Mouse (Mus musculus) forebrain, embryonic 10.5 days (tissue): ENCODE data around the gene Upp2. TPM values are rescaled to one million over a fixed set of nuclear protein-coding genes. Genes with fewer than 3 reads are reported as not detected.

Experiments used
- DNase-seq: peaks from one replicate; pipeline ENCODE4 v3.0.0-alpha.2; 2017; ENCODE audit warnings: low spot score; ENCODE audit errors: extremely low spot score
- H3K27ac ChIP-seq: fragments of 300-500 bp; sonication (generic); 2 replicates; pipeline ENCODE4 v1.5.1; 2016; ENCODE audit warnings: mild to moderate bottlenecking
- H3K27me3 ChIP-seq: fragments of 300-500 bp; sonication (generic); 2 replicates; pipeline ENCODE4 v1.6.1; 2016; ENCODE audit warnings: mild to moderate bottlenecking; ENCODE audit not compliant: poor library complexity, severe bottlenecking
- H3K36me3 ChIP-seq: fragments of 300-500 bp; sonication (generic); replicated peaks from 2 replicates; pipeline ENCODE4 v1.6.1; 2016; ENCODE audit warnings: mild to moderate bottlenecking, moderate library complexity
- H3K4me1 ChIP-seq: fragments of 300-500 bp; sonication (generic); 2 replicates; pipeline ENCODE4 v1.6.1; 2016
- H3K4me3 ChIP-seq: fragments of 300-500 bp; sonication (generic); 2 replicates; pipeline ENCODE4 v1.5.1; 2016; ENCODE audit warnings: mild to moderate bottlenecking, moderate library complexity
- H3K9me3 ChIP-seq: fragments of 300-500 bp; sonication (generic); 2 replicates; pipeline ENCODE4 v1.6.1; 2016; ENCODE audit warnings: mild to moderate bottlenecking, moderate library complexity
- WGBS: fragments of 180-500 bp; shearing (Covaris S2); methylation state at CpG from one replicate; pipeline ENCODE4 v1.1.7; 2016; 5-methylcytosine and 5-hydroxymethylcytosine counted together
- polyA plus RNA-seq: library from polyadenylated mRNA; unstranded; fragments of >200 nt; fragmentation: Nextera tagmentation; extraction: Ambion mirVana; gene quantifications from 2 replicates; pipeline ENCODE4 v1.2.1, GENCODE M21; 2016

Gene Upp2
- polyA plus RNA-seq, 1 experiment from 2014 or later, result 3.9 TPM

GRCm38 (mm10) chr2:58703646-58704045 lies 136.5 kb downstream of the Upp2 start:
- Histone ChIP-seq H3K4me1 (peaks cover 13% of the 10 kb centered on the region; the same call in 1 of the 2 replicates), H3K27me3 (no peaks in the 10 kb centered on the region), H3K9me3 (no peaks in the 10 kb centered on the region), H3K27ac (no peak overlapping the region), H3K4me3 (no peak overlapping the region), H3K36me3 (no peaks in the 10 kb centered on the region)
- WGBS, result 89% methylated on average over 6 of the region's 6 CpGs
- DNase-seq, result no peak

GRCm38 (mm10) chr2:58704576-58704975 lies 137.5 kb downstream of the Upp2 start:
- Histone ChIP-seq H3K27me3 (no peaks in the 10 kb centered on the region), H3K36me3 (no peaks in the 10 kb centered on the region), H3K4me3 (no peak overlapping the region), H3K4me1 (peaks cover 13% of the 10 kb centered on the region; the same call in 1 of the 2 replicates), H3K27ac (no peak overlapping the region), H3K9me3 (no peaks in the 10 kb centered on the region)
- 95% methylated on average over 3 of the region's 3 CpGs for WGBS
- DNase-seq, result no peak

GRCm38 (mm10) chr2:58707676-58708075 lies 140.6 kb downstream of the Upp2 start:
- WGBS, result 85% methylated on average over 3 of the region's 3 CpGs
- H3K36me3 ChIP-seq, result no peaks in the 10 kb centered on the region
- no peak for DNase-seq

GRCm38 (mm10) chr2:58710234-58710633 lies 143.1 kb downstream of the Upp2 start:
- peaks cover 5% of the 10 kb centered on the region; the same call in 1 of the 2 replicates for H3K4me1 ChIP-seq
- no peaks in the 10 kb centered on the region for H3K9me3 ChIP-seq
- no peak overlapping the region for H3K4me3 ChIP-seq
- no peak for DNase-seq
- no peaks in the 10 kb centered on the region for H3K27me3 ChIP-seq
- WGBS, result 88% methylated on average over 5 of the region's 5 CpGs
- H3K27ac ChIP-seq, result no peak overlapping the region
- H3K36me3 ChIP-seq, result no peaks in the 10 kb centered on the region

More at GRCm38 (mm10) chr2:58707676-58708075, 140.6 kb downstream of the Upp2 start:
- H3K27ac ChIP-seq, result no peak overlapping the region
- H3K9me3 ChIP-seq, result no peaks in the 10 kb centered on the region
- H3K4me3 ChIP-seq, result no peak overlapping the region
- H3K27me3 ChIP-seq, result no peaks in the 10 kb centered on the region
- peaks cover 13% of the 10 kb centered on the region; the same call in 1 of the 2 replicates for H3K4me1 ChIP-seq

- Histone ChIP-seq H3K27ac (no peak overlapping the region), H3K36me3 (no peaks in the 10 kb centered on the region), H3K4me3 (no peak overlapping the region), H3K9me3 (no peaks in the 10 kb centered on the region), H3K27me3 (no peaks in the 10 kb centered on the region), H3K4me1 (peaks cover 5% of the 10 kb centered on the region; the same call in 1 of the 2 replicates)
- no peak for DNase-seq
- 87% methylated on average over 4 of the region's 4 CpGs for WGBS
Observed at GRCm38 (mm10) chr2:58711049-58711448, 144.0 kb downstream of the Upp2 start.

- Histone ChIP-seq H3K4me1 (peaks cover 5% of the 10 kb centered on the region; the same call in 1 of the 2 replicates), H3K4me3 (no peak overlapping the region), H3K27me3 (no peaks in the 10 kb centered on the region), H3K9me3 (no peaks in the 10 kb centered on the region), H3K27ac (no peak overlapping the region), H3K36me3 (no peaks in the 10 kb centered on the region)
- no peak for DNase-seq
- WGBS, result 84% methylated on average over 2 of the region's 2 CpGs
Observed at GRCm38 (mm10) chr2:58711491-58711890, 144.4 kb downstream of the Upp2 start.

- Histone ChIP-seq H3K27ac (no peak overlapping the region), H3K4me3 (no peak overlapping the region), H3K36me3 (no peaks in the 10 kb centered on the region), H3K9me3 (no peaks in the 10 kb centered on the region), H3K27me3 (no peaks in the 10 kb centered on the region), H3K4me1 (peaks cover 5% of the 10 kb centered on the region; the same call in 1 of the 2 replicates)
- 84% methylated on average over 5 of the region's 5 CpGs for WGBS
- DNase-seq, result no peak
Observed at GRCm38 (mm10) chr2:58711935-58712334, 144.8 kb downstream of the Upp2 start.

- H3K4me3 ChIP-seq, result no peak overlapping the region
- no peak overlapping the region for H3K27ac ChIP-seq
- H3K36me3 ChIP-seq, result no peaks in the 10 kb centered on the region
- no peaks in the 10 kb centered on the region for H3K27me3 ChIP-seq
- H3K9me3 ChIP-seq, result peaks cover 8% of the 10 kb centered on the region; the same call in 1 of the 2 replicates
- WGBS, result 51% methylated on average over 3 of the region's 3 CpGs
- DNase-seq, result no peak
- 0 out of 2 replicates have a peak, but pooled peaks cover 4% of the 10 kb centered on the region for H3K4me1 ChIP-seq
Observed at GRCm38 (mm10) chr2:58717898-58718297, 150.8 kb downstream of the Upp2 start.

- no peaks in the 10 kb centered on the region for H3K36me3 ChIP-seq
- peaks cover 3% of the 10 kb centered on the region; the same call in 1 of the 2 replicates for H3K4me1 ChIP-seq
- no peaks in the 10 kb centered on the region for H3K9me3 ChIP-seq
- no peak for DNase-seq
- 23% methylated on average over 4 of the region's 4 CpGs for WGBS
- H3K27me3 ChIP-seq, result no peaks in the 10 kb centered on the region
- no peak overlapping the region for H3K27ac ChIP-seq
- H3K4me3 ChIP-seq, result no peak overlapping the region
Observed at GRCm38 (mm10) chr2:58737192-58737820, 170.2 kb downstream of the Upp2 start.

GRCm38 (mm10) chr2:58741213-58741612 lies 174.1 kb downstream of the Upp2 start:
- Histone ChIP-seq H3K27ac (no peak overlapping the region), H3K9me3 (no peaks in the 10 kb centered on the region), H3K4me1 (peaks cover 3% of the 10 kb centered on the region; the same call in 1 of the 2 replicates), H3K27me3 (no peaks in the 10 kb centered on the region), H3K36me3 (no peaks in the 10 kb centered on the region), H3K4me3 (no peak overlapping the region)
- WGBS, result 88% methylated on average over 1 of the region's 1 CpGs
- DNase-seq, result no peak

- 98% methylated on average over 4 of the region's 4 CpGs for WGBS
Observed at GRCm38 (mm10) chr2:58742026-58742425, 174.9 kb downstream of the Upp2 start.

GRCm38 (mm10) chr2:58743446-58743845 lies 176.3 kb downstream of the Upp2 start:
- DNase-seq, result no peak
- no peaks in the 10 kb centered on the region for H3K4me1 ChIP-seq

More at GRCm38 (mm10) chr2:58742026-58742425, 174.9 kb downstream of the Upp2 start:
- H3K27ac ChIP-seq, result no peak overlapping the region
- no peaks in the 10 kb centered on the region for H3K27me3 ChIP-seq
- peaks cover 3% of the 10 kb centered on the region; the same call in 1 of the 2 replicates for H3K4me1 ChIP-seq
- H3K9me3 ChIP-seq, result no peaks in the 10 kb centered on the region
- H3K4me3 ChIP-seq, result no peak overlapping the region
- DNase-seq, result no peak
- H3K36me3 ChIP-seq, result no peaks in the 10 kb centered on the region

GRCm38 (mm10) chr2:58747483-58748229 lies 180.6 kb downstream of the Upp2 start:
- Histone ChIP-seq H3K4me3 (no peak overlapping the region), H3K36me3 (no peaks in the 10 kb centered on the region), H3K4me1 (peaks cover 4% of the 10 kb centered on the region; the same call in 1 of the 2 replicates), H3K27me3 (no peaks in the 10 kb centered on the region), H3K27ac (no peak overlapping the region), H3K9me3 (no peaks in the 10 kb centered on the region; the same call in 1 of the 2 replicates)
- WGBS, result 80% methylated on average over 11 of the region's 11 CpGs
- DNase-seq, result no peak

More at GRCm38 (mm10) chr2:58743446-58743845, 176.3 kb downstream of the Upp2 start:
- Histone ChIP-seq H3K9me3 (no peaks in the 10 kb centered on the region), H3K27me3 (no peaks in the 10 kb centered on the region), H3K27ac (no peak overlapping the region), H3K4me3 (no peak overlapping the region), H3K36me3 (no peaks in the 10 kb centered on the region)
- 78% methylated on average over 3 of the region's 3 CpGs for WGBS
